Mouse (Mus musculus) stomach, embryonic 15.5 days (tissue): Measurements from ENCODE around the gene Slc25a26. TPM values are rescaled to one million over a fixed set of nuclear protein-coding genes. Genes with fewer than 3 reads are reported as not detected.

Experiments used
- ATAC-seq: fragments of 200-750 bp; cut with Nextera tagmentation; 2 replicates; pipeline ENCODE4 v1.8.0; 2017; ENCODE audit warnings: low read depth, moderate number of reproducible peaks, moderate TSS enrichment; ENCODE audit not compliant: insufficient read depth, low FRiP score
- H3K27ac ChIP-seq: fragments of 300-500 bp; sonication (generic); 2 replicates; pipeline ENCODE4 v1.5.1; 2015; ENCODE audit warnings: mild to moderate bottlenecking, inconsistent platforms
- H3K27me3 ChIP-seq: fragments of 300-500 bp; sonication (generic); replicated peaks from 2 replicates; pipeline ENCODE4 v1.6.1; 2015; ENCODE audit warnings: inconsistent platforms
- H3K36me3 ChIP-seq: fragments of 300-500 bp; sonication (generic); 2 replicates; pipeline ENCODE4 v1.6.1; 2015; ENCODE audit warnings: inconsistent platforms
- H3K4me1 ChIP-seq: fragments of 300-500 bp; sonication (generic); 2 replicates; pipeline ENCODE4 v1.6.1; 2015; ENCODE audit warnings: inconsistent platforms
- H3K4me2 ChIP-seq: fragments of 300-500 bp; sonication (generic); 2 replicates; pipeline ENCODE4 v1.6.1; 2015; ENCODE audit warnings: mild to moderate bottlenecking, inconsistent platforms
- H3K4me3 ChIP-seq: fragments of 300-500 bp; sonication (generic); replicated peaks from 2 replicates; pipeline ENCODE4 v1.5.1; 2015; ENCODE audit warnings: inconsistent platforms
- H3K9ac ChIP-seq: fragments of 300-500 bp; sonication (generic); 2 replicates; pipeline ENCODE4 v1.6.1; 2015; ENCODE audit warnings: inconsistent platforms
- H3K9me3 ChIP-seq: fragments of 300-500 bp; sonication (generic); 2 replicates; pipeline ENCODE4 v1.6.1; 2016; ENCODE audit warnings: inconsistent platforms
- WGBS: fragments of 180-500 bp; shearing (Covaris S2); methylation state at CpG from one replicate; pipeline ENCODE4 v1.1.7; 2015; 5-methylcytosine and 5-hydroxymethylcytosine counted together
- polyA plus RNA-seq: library from polyadenylated mRNA; unstranded; fragments of >200 nt; fragmentation: Nextera tagmentation; extraction: Ambion mirVana; gene quantifications from 2 replicates; pipeline ENCODE4 v1.2.1, GENCODE M21; 2015

The Slc25a26 gene
- polyA plus RNA-seq, 1 experiment from 2014 or later, result 7.9 TPM

GRCm38 (mm10) chr6:94592710-94593109 lies 92.6 kb downstream of the Slc25a26 start:
- peak; percentile 75; the same call in 1 of the 2 replicates for ATAC-seq
- Histone ChIP-seq H3K27me3 (no peaks in the 10 kb centered on the region), H3K4me1 (peaks cover 13% of the 10 kb centered on the region), H3K4me3 (no peak overlapping the region), H3K27ac (no peak overlapping the region), H3K9ac (no peak overlapping the region), H3K36me3 (no peaks in the 10 kb centered on the region), H3K4me2 (peak overlapping the region; percentile 22), H3K9me3 (no peaks in the 10 kb centered on the region)
- WGBS, result 12% methylated on average over 4 of the region's 4 CpGs

DNA sequence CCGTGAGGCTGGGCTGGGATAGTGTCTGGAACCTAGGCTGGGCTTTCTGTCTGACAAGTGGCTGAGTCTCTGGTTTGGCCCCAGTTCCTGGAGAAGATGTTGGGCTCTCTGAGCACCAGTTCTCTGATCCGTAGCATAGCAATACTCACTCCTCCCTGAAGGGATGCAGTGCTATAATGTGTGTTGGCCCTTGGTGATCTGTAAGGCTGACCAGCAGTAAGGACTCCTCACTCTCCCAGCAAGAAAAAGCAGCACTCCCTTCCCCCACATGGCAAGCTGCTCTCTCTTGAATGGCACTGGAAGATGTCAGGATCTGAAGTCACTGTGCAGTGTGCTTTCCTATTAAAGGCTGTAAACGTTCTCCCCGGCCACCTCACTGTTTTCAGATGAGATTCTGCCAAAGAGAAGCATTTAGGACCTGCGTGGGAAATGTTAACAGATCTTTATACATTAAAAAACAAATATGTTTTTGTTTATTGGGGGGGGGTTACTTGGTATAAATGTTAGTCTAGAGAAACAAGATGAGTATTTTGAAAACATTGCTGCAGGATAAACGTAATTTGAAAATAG lies 94.0 kb downstream of the Slc25a26 start:
- Histone ChIP-seq H3K9ac (no peak overlapping the region), H3K9me3 (no peaks in the 10 kb centered on the region), H3K4me1 (peaks cover 13% of the 10 kb centered on the region), H3K4me3 (no peak overlapping the region), H3K36me3 (no peaks in the 10 kb centered on the region), H3K27ac (no peak overlapping the region), H3K27me3 (no peaks in the 10 kb centered on the region), H3K4me2 (no peak overlapping the region)
- 60% methylated on average over 6 of the region's 6 CpGs for WGBS
- no peak for ATAC-seq

DNA sequence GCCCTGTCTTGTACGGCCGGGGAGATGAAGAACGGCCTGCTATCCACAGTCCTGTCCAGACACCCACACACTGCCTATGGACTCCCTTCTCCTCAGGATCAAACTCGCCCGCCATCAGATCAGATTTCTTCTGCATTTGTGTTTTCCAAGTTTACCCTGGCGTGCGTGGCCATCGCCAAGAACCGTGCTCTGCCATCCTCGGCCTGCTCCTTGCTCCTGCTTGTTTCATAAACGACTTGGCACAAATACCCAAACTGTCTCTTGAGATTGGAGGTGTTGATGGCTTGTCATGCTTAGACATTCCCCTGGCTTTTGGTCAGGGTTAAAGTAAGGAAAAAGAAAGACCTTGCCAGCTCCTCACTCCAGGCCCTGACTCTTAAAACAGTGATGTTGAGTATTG lies 94.6 kb downstream of the Slc25a26 start:
- Histone ChIP-seq H3K4me3 (no peak overlapping the region), H3K27ac (no peak overlapping the region), H3K4me2 (no peak overlapping the region), H3K9ac (no peak overlapping the region), H3K36me3 (no peaks in the 10 kb centered on the region), H3K9me3 (no peaks in the 10 kb centered on the region), H3K4me1 (peaks cover 13% of the 10 kb centered on the region), H3K27me3 (no peaks in the 10 kb centered on the region)
- 76% methylated on average over 11 of the region's 11 CpGs for WGBS
- ATAC-seq, result no peak

- Histone ChIP-seq H3K36me3 (no peaks in the 10 kb centered on the region), H3K4me2 (no peak overlapping the region), H3K27me3 (no peaks in the 10 kb centered on the region), H3K9me3 (no peaks in the 10 kb centered on the region), H3K9ac (no peak overlapping the region), H3K4me1 (peaks cover 13% of the 10 kb centered on the region), H3K27ac (no peak overlapping the region), H3K4me3 (no peak overlapping the region)
- WGBS, result 77% methylated on average over 5 of the region's 5 CpGs
- no peak for ATAC-seq
These were observed 95.1 kb downstream of the Slc25a26 start for GRCm38 (mm10) chr6:94595206-94595605.

GRCm38 (mm10) chr6:94596051-94596760 lies 96.1 kb downstream of the Slc25a26 start:
- Histone ChIP-seq H3K9ac (no peak overlapping the region), H3K27ac (no peak overlapping the region), H3K36me3 (no peaks in the 10 kb centered on the region), H3K4me1 (peaks cover 13% of the 10 kb centered on the region), H3K4me2 (no peak overlapping the region), H3K4me3 (no peak overlapping the region), H3K9me3 (no peaks in the 10 kb centered on the region), H3K27me3 (no peaks in the 10 kb centered on the region)
- ATAC-seq, result no peak
- WGBS, result 85% methylated on average over 14 of the region's 14 CpGs

- Histone ChIP-seq H3K27ac (no peak overlapping the region), H3K27me3 (no peaks in the 10 kb centered on the region), H3K9me3 (no peaks in the 10 kb centered on the region), H3K4me2 (no peak overlapping the region), H3K36me3 (no peaks in the 10 kb centered on the region), H3K4me3 (no peak overlapping the region), H3K4me1 (peaks cover 13% of the 10 kb centered on the region), H3K9ac (no peak overlapping the region)
- 65% methylated on average over 10 of the region's 10 CpGs for WGBS
- ATAC-seq, result no peak
These were observed 96.8 kb downstream of the Slc25a26 start for GRCm38 (mm10) chr6:94596761-94597485.

- H3K4me2 ChIP-seq, result no peak overlapping the region
- H3K36me3 ChIP-seq, result peaks cover 2% of the 10 kb centered on the region; the same call in 1 of the 2 replicates
- H3K9me3 ChIP-seq, result no peaks in the 10 kb centered on the region
- no peak overlapping the region for H3K27ac ChIP-seq
- no peaks in the 10 kb centered on the region for H3K27me3 ChIP-seq
- whole genome bisulfite sequencing, result 67% methylated on average over 12 of the region's 12 CpGs
- H3K4me3 ChIP-seq, result no peak overlapping the region
- H3K9ac ChIP-seq, result no peak overlapping the region
- ATAC-seq, result no peak
- peaks cover 3% of the 10 kb centered on the region; the same call in 1 of the 2 replicates for H3K4me1 ChIP-seq
These were observed 98.3 kb downstream of the Slc25a26 start for GRCm38 (mm10) chr6:94598421-94598820.

- no peak overlapping the region for H3K4me3 ChIP-seq
- peaks cover 7% of the 10 kb centered on the region; the same call in 1 of the 2 replicates for H3K36me3 ChIP-seq
- WGBS, result 82% methylated on average over 13 of the region's 13 CpGs
- H3K4me2 ChIP-seq, result no peak overlapping the region
- no peak overlapping the region for H3K27ac ChIP-seq
- H3K9me3 ChIP-seq, result no peaks in the 10 kb centered on the region
- H3K9ac ChIP-seq, result no peak overlapping the region
- peaks cover 2% of the 10 kb centered on the region; the same call in 1 of the 2 replicates for H3K4me1 ChIP-seq
- no peaks in the 10 kb centered on the region for H3K27me3 ChIP-seq
- no peak for ATAC-seq
These were observed 98.9 kb downstream of the Slc25a26 start for GRCm38 (mm10) chr6:94599016-94599415.

- no peak for ATAC-seq
- Histone ChIP-seq H3K9ac (no peak overlapping the region), H3K4me2 (no peak overlapping the region), H3K27me3 (no peaks in the 10 kb centered on the region), H3K27ac (no peak overlapping the region), H3K4me1 (no peaks in the 10 kb centered on the region), H3K36me3 (peaks cover 25% of the 10 kb centered on the region), H3K9me3 (no peaks in the 10 kb centered on the region), H3K4me3 (no peak overlapping the region)
- WGBS, result 84% methylated on average over 5 of the region's 5 CpGs
These were observed 101.0 kb downstream of the Slc25a26 start for GRCm38 (mm10) chr6:94601101-94601500.

DNA sequence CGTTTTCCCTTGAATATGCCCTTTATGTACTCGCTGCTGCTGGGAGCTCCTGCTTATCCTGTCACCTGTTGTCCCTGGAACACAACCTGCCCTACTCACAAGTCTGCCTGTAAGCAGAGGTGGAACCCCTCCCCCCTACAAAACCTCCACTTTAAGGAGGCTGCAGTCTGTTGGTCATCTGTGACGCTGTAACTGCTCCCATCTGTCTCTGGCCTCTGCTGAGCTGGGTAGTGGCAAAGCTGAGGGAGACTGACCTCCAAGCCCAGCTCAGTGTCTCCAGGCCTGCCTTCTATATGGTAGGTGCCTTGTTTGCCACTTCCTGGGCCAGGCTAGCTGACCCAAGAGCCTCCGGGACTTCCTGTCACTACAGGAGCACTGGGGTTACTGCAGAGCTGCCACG lies 101.7 kb downstream of the Slc25a26 start:
- Histone ChIP-seq H3K27ac (no peak overlapping the region; the same call in 1 of the 2 replicates), H3K4me3 (no peak overlapping the region), H3K4me1 (no peaks in the 10 kb centered on the region), H3K27me3 (no peaks in the 10 kb centered on the region), H3K4me2 (no peak overlapping the region), H3K9ac (no peak overlapping the region), H3K36me3 (peaks cover 31% of the 10 kb centered on the region), H3K9me3 (no peaks in the 10 kb centered on the region)
- 0 out of 2 replicates have a peak, but pooled peaks have one; percentile 11 for ATAC-seq
- WGBS, result 61% methylated on average over 5 of the region's 5 CpGs

- Histone ChIP-seq H3K4me2 (no peak overlapping the region), H3K4me1 (no peaks in the 10 kb centered on the region), H3K9ac (no peak overlapping the region), H3K36me3 (peaks cover 52% of the 10 kb centered on the region), H3K27ac (no peak overlapping the region), H3K9me3 (no peaks in the 10 kb centered on the region), H3K4me3 (no peak overlapping the region), H3K27me3 (no peaks in the 10 kb centered on the region)
- 65% methylated on average over 3 of the region's 3 CpGs for WGBS
- no peak for ATAC-seq
These were observed 103.9 kb downstream of the Slc25a26 start for GRCm38 (mm10) chr6:94604072-94604471.

- H3K27ac ChIP-seq, result no peak overlapping the region
- H3K36me3 ChIP-seq, result peaks cover 57% of the 10 kb centered on the region
- ATAC-seq, result no peak
- H3K4me2 ChIP-seq, result no peak overlapping the region
- no peaks in the 10 kb centered on the region for H3K4me1 ChIP-seq
- 84% methylated on average over 2 of the region's 2 CpGs for WGBS
- H3K4me3 ChIP-seq, result no peak overlapping the region
- no peaks in the 10 kb centered on the region for H3K9me3 ChIP-seq
- H3K27me3 ChIP-seq, result no peaks in the 10 kb centered on the region
- no peak overlapping the region for H3K9ac ChIP-seq
These were observed 104.4 kb downstream of the Slc25a26 start for GRCm38 (mm10) chr6:94604546-94604945.
